ENCODE assay signal across 20 mouse cellular contexts in genomic region chr2:31678641-31679040, GRCm38 (mm10). TPM values are rescaled to one million over a fixed set of nuclear protein-coding genes. Genes with fewer than 3 reads are reported as not detected.
"Had no signal": no experiment of that assay in that cellular context is flagged by ENCODE, and none has a peak within 500 bp of the region (broad histone marks: within the 10 kb centered on the region; RNA-seq: fewer than 3 reads in every experiment).

No protein-coding gene starts in this region.

- H3K9me3 ChIP-seq: limb, embryonic 12.5 days; limb, embryonic 15.5 days; midbrain, embryonic 13.5 days; neural tube, embryonic 12.5 days; neural tube, embryonic 15.5 days; stomach, embryonic 15.5 days had no signal

- H3K4me1 ChIP-seq: limb, embryonic 12.5 days; limb, embryonic 15.5 days; neural tube, embryonic 12.5 days; neural tube, embryonic 15.5 days; stomach, embryonic 15.5 days had no signal

- DNase-seq: kidney, adult 18-20 months; kidney, adult 9 months; kidney, postnatal 36 days; left cerebral cortex, postnatal 4 days; liver, postnatal 0 days; lung, embryonic 14.5 days; right cerebral cortex, postnatal 25 days; spleen, adult 18-20 months had no signal

- H3K27ac ChIP-seq: kidney, postnatal 0 days; limb, embryonic 12.5 days; limb, embryonic 15.5 days; liver, embryonic 14.5 days; macrophage; midbrain, embryonic 13.5 days; neural tube, embryonic 12.5 days; neural tube, embryonic 15.5 days; stomach, embryonic 15.5 days had no signal

- ATAC-seq: intestine, embryonic 16.5 days; liver, postnatal 0 days; lung, postnatal 0 days; midbrain, embryonic 13.5 days had no signal

- H3K4me3 ChIP-seq: limb, embryonic 12.5 days; limb, embryonic 15.5 days; midbrain, embryonic 13.5 days; neural tube, embryonic 12.5 days; neural tube, embryonic 15.5 days; stomach, embryonic 15.5 days had no signal

- H3K4me2 ChIP-seq: limb, embryonic 12.5 days; limb, embryonic 15.5 days; liver, embryonic 11.5 days; lung, embryonic 14.5 days; midbrain, embryonic 13.5 days; neural tube, embryonic 12.5 days; neural tube, embryonic 15.5 days; stomach, embryonic 15.5 days had no signal

- H3K9ac ChIP-seq: limb, embryonic 12.5 days; limb, embryonic 15.5 days; liver, embryonic 14.5 days; liver, postnatal 0 days; lung, embryonic 14.5 days; midbrain, embryonic 13.5 days; neural tube, embryonic 12.5 days; neural tube, embryonic 15.5 days; stomach, embryonic 15.5 days had no signal

- H3K27me3 ChIP-seq: limb, embryonic 12.5 days; limb, embryonic 15.5 days; midbrain, embryonic 13.5 days; neural tube, embryonic 12.5 days; neural tube, embryonic 15.5 days; stomach, embryonic 15.5 days had no signal

RNA-seq across cellular contexts. Expression of gene Prdm12, which starts 38.8 kb away (rescaled TPM):
- polyA plus RNA-seq: intestine, embryonic 16.5 days; kidney, postnatal 0 days; limb, embryonic 15.5 days; liver, embryonic 14.5 days; liver, postnatal 0 days; lung, embryonic 14.5 days; lung, postnatal 0 days; macrophage; stomach, embryonic 15.5 days had no signal
